Mouse (Mus musculus): ENCODE measurements around the gene Kcnn1.

DNA sequence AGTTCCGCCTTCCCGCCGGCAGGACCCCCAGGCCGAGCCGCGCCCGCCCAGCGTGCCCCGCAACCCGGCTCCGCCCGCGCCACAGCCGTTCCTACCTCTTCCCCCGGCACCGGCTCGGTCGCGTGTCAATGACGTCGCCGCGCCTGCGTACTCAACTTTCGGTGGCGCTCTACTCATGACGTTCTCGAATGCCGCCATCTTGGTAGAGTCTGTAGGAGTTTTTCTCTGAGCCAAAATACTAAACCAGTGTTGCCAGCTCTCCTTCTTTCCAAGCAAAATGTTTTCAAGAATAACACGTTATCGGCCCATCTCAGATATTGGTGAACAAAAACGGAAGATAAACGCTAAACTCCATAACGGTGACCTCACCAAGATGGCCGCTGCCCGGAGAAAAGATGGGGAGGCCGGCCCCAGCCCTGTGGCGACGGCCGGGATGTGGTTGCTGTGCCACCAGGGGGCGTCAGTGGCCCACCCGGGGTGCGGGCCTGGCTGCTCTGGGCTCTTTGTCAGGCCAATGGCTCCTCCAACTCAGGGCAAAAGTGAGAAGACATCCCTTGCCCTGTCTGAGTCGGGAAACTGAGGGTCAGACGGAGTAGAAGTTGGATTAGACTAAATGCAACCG is 10.4 kb upstream of the Kcnn1 start, which contains the start of gene Ccdc124:
- TF ChIP-seq CTCF (IDR thresholded peaks at IDR 0.05; ENCODE audit: low read depth, low read length) (peak; percentile 76), TAL1 (conservative IDR thresholded peaks at IDR 0.05; ENCODE audit: low read depth, low read length) (no peak)
